In genomic region chr11:50161578-50162304, GRCm38 (mm10) we compare ENCODE assay signal across 8 mouse cellular contexts. TPM values are rescaled to one million over a fixed set of nuclear protein-coding genes. Genes with fewer than 3 reads are reported as not detected.
DNase-seq lines count a peak whose midpoint lies in the region; ATAC-seq and TF ChIP-seq lines count a peak whose summit lies in the region.

No protein-coding gene starts in this region.

- 65% methylated on average over 10 of the region's 10 CpGs for WGBS in kidney, embryonic 15.5 days

- H3K79me2 ChIP-seq in CH12.LX (replicated peaks; ENCODE audit: control insufficient read depth, extremely low read depth, insufficient read depth, poor library complexity, severe bottlenecking), result no peaks in the 10 kb centered on the region

- in situ Hi-C loops in CH12.LX (cut with MboI; ENCODE audit: low pct_ligation_motif_present, low pct_unique_long_range_greater_than_20kb, low sequenced_read_pairs), result loop anchor here (5.0 kb wide), 1 partner anchor 66 kb away; no protein-coding TSS in a partner anchor

- H3K4me1 ChIP-seq in CH12.LX (ENCODE audit: control insufficient read depth in 1 of 2, insufficient read depth in 2 of 2), result peaks cover 15 to 42% of the 10 kb centered on the region in 2 experiments
- H3K4me1 ChIP-seq in kidney, embryonic 15.5 days, result peaks cover 4% of the 10 kb centered on the region; the same call in 1 of the 2 replicates

- ATAC-seq in kidney, embryonic 15.5 days (replicated peaks; ENCODE audit: low FRiP score), result no peak

- no peak overlapping the region for H3K9ac ChIP-seq in CH12.LX (ENCODE audit: insufficient read depth, low read depth)
- H3K9ac ChIP-seq in kidney, embryonic 15.5 days, result no peak overlapping the region

- peaks cover 33 to 84% of the 10 kb centered on the region in 2 experiments for H3K36me3 ChIP-seq in CH12.LX (replicated peaks in 1 of 2; ENCODE audit: control insufficient read depth in 1 of 2, insufficient read depth in 1 of 2, low read length in 1 of 2)
- peaks cover 83% of the 10 kb centered on the region for H3K36me3 ChIP-seq in kidney, embryonic 15.5 days

- no peaks in the 10 kb centered on the region for H3K27me3 ChIP-seq in CH12.LX (replicated peaks)
- H3K27me3 ChIP-seq in kidney, embryonic 15.5 days, result no peaks in the 10 kb centered on the region

- peak overlapping the region; percentile 70 for H3K27ac ChIP-seq in CH12.LX (ENCODE audit: insufficient read depth, low read depth)
- H3K27ac ChIP-seq in kidney, embryonic 15.5 days, result 0 out of 2 replicates have a peak overlapping the region, but pooled peaks have one; percentile 6

- TF ChIP-seq POLR2A in CH12.LX (IDR thresholded peaks at IDR 0.05; ENCODE audit: low read depth, low read length), result no peak; the same call in 1 of the 2 replicates

- no peaks in the 10 kb centered on the region for H3K9me3 ChIP-seq in CH12.LX (replicated peaks; ENCODE audit: low read length)
- H3K9me3 ChIP-seq in kidney, embryonic 15.5 days (replicated peaks), result no peaks in the 10 kb centered on the region

- H3K4me3 ChIP-seq in CH12.LX (replicated peaks in 1 of 3; ENCODE audit: low read depth in 2 of 3, low read length in 2 of 3, poor library complexity in 1 of 3), result peak overlapping the region in 2 of 3 experiments; percentile 2 to 11
- no peak overlapping the region for H3K4me3 ChIP-seq in kidney, embryonic 15.5 days (replicated peaks)

- intact Hi-C loops in gastrocnemius, postnatal 14 days (cut with DNase I; ENCODE audit: low total_unique reads), result loop anchor here (5.0 kb wide), 1 partner anchor 71 kb away; no protein-coding TSS in a partner anchor

- TF ChIP-seq RAD21 in CH12.LX (IDR thresholded peaks at IDR 0.05; ENCODE audit: low read depth, low read length), result peak; percentile 83

- dilution Hi-C loops in CH12.LX (cut with MboI; ENCODE audit: extremely low pct_ligation_motif_present, extremely low pct_unique_long_range_greater_than_20kb, low sequenced_read_pairs), result no loop called here

- peak; percentile 92 for DNase-seq in CH12.LX (ENCODE audit: extremely low read depth)
- DNase-seq in WW6 (ENCODE audit: low read depth, low spot score), result peak; percentile 52
- DNase-seq in cerebellum, postnatal 36 days, result peak; percentile 62 to 66
- peak; percentile 53 for DNase-seq in gastrocnemius, postnatal 14 days
- DNase-seq in lung, postnatal 14 days, result peak; percentile 70
- DNase-seq in ovary, postnatal 14 days (ENCODE audit: low spot score), result peak; percentile 46
- peak; percentile 43 to 59 for DNase-seq in urinary bladder, postnatal 4 days (ENCODE audit: low spot score in 2 of 2)

- 0 out of 2 replicates have a peak overlapping the region, but pooled peaks have one; percentile 1 for H3K4me2 ChIP-seq in CH12.LX (ENCODE audit: insufficient read depth, low read depth, poor library complexity, severe bottlenecking)
- no peak overlapping the region for H3K4me2 ChIP-seq in kidney, embryonic 15.5 days

- TF ChIP-seq CTCF in CH12.LX (conservative IDR thresholded peaks at IDR 0.05 in 1 of 2, IDR thresholded peaks at IDR 0.05 in 1 of 2; ENCODE audit: low read depth in 2 of 2, low read length in 2 of 2), result peak; percentile 97 to 98

- TF ChIP-seq EP300 in CH12.LX (IDR thresholded peaks at IDR 0.05; ENCODE audit: low read length), result no peak

TF ChIP-seq in CH12.LX, 34 proteins besides CTCF, POLR2A, EP300 and RAD21:
- TF ChIP-seq ELF1 (IDR thresholded peaks at IDR 0.05; ENCODE audit: low read depth, low read length), result peak; percentile 26; the same call in 1 of the 2 replicates
- TF ChIP-seq NRF1 (IDR thresholded peaks at IDR 0.05; ENCODE audit: low read depth, low read length), result no peak
- TF ChIP-seq UBTF (IDR thresholded peaks at IDR 0.05; ENCODE audit: low read depth, low read length), result no peak
- TF ChIP-seq USF2 (conservative IDR thresholded peaks at IDR 0.05; ENCODE audit: low read depth, low read length), result no peak
- no peak for TF ChIP-seq IRF4 (IDR thresholded peaks at IDR 0.05; ENCODE audit: low read depth, low read length)
- peak; percentile 45; the same call in 1 of the 2 replicates for TF ChIP-seq TCF12 (IDR thresholded peaks at IDR 0.05; ENCODE audit: low read depth, low read length)
- 0 out of 2 replicates have a peak, but pooled peaks have one; percentile 49 for TF ChIP-seq NELFE (IDR thresholded peaks at IDR 0.05; ENCODE audit: low read depth, low read length)
- TF ChIP-seq SMC3 (IDR thresholded peaks at IDR 0.05; ENCODE audit: low read depth, low read length), result peak; percentile 97
- peak; percentile 56; the same call in 1 of the 2 replicates for TF ChIP-seq MYC (IDR thresholded peaks at IDR 0.05; ENCODE audit: low read depth, low read length)
- no peak for TF ChIP-seq USF1 (IDR thresholded peaks at IDR 0.05; ENCODE audit: low read depth, low read length)
- peak; percentile 40; the same call in 1 of the 2 replicates for TF ChIP-seq ZC3H11A (IDR thresholded peaks at IDR 0.05; ENCODE audit: low read depth, low read length)
- 0 out of 2 replicates have a peak, but pooled peaks have one; percentile 52 for TF ChIP-seq MAZ (IDR thresholded peaks at IDR 0.05; ENCODE audit: low read depth, low read length)
- TF ChIP-seq MEF2A (IDR thresholded peaks at IDR 0.05; ENCODE audit: borderline replicate concordance, low read depth, low read length), result peak; percentile 22; the same call in 1 of the 2 replicates

RNA-seq across cellular contexts. Expression of gene Mrnip, which starts 12.5 kb away (rescaled TPM):
- 30.4 and 36.7 TPM in 2 replicates for total RNA-seq in CH12.LX (2012; rRNA removed)
- 26.7 and 29.7 TPM in 2 replicates for total RNA-seq in CH12.LX (2014; rRNA removed)
- polyA plus RNA-seq in CH12.LX (2012; ENCODE audit: insufficient read length, low read depth), result 22.5 and 22.8 TPM in 2 replicates
- 1 to 10 TPM; 5.0 to 5.4 TPM for total RNA-seq in gastrocnemius, postnatal 14 days (2021)
- 19.3 and 20.0 TPM in 2 replicates for polyA plus RNA-seq in kidney, embryonic 15.5 days (2015; fragmentation: Nextera tagmentation; extraction: Ambion mirVana)

RNA-seq across cellular contexts. Expression of gene Tbc1d9b, which starts 30.5 kb away (rescaled TPM):
- 23.1 and 27.9 TPM in 2 replicates for total RNA-seq in CH12.LX (2012; rRNA removed)
- total RNA-seq in CH12.LX (2014; rRNA removed), result 12.8 and 14.1 TPM in 2 replicates
- polyA plus RNA-seq in CH12.LX (2012; ENCODE audit: insufficient read length, low read depth), result 26.7 and 28.6 TPM in 2 replicates
- 10 to 100 TPM; 22.7 to 23.4 TPM for total RNA-seq in gastrocnemius, postnatal 14 days (2021)
- polyA plus RNA-seq in kidney, embryonic 15.5 days (2015; fragmentation: Nextera tagmentation; extraction: Ambion mirVana), result 40.0 and 42.9 TPM in 2 replicates

RNA-seq across cellular contexts. Expression of gene Sqstm1, which starts 48.9 kb away (rescaled TPM):
- 311 and 456 TPM in 2 replicates for total RNA-seq in CH12.LX (2012; rRNA removed)
- 198 and 202 TPM in 2 replicates for total RNA-seq in CH12.LX (2014; rRNA removed)
- 579 and 599 TPM in 2 replicates for polyA plus RNA-seq in CH12.LX (2012; ENCODE audit: insufficient read length, low read depth)
- total RNA-seq in gastrocnemius, postnatal 14 days (2021), result 100 to 1,000 TPM; 217 to 261 TPM
- 233 and 259 TPM in 2 replicates for polyA plus RNA-seq in kidney, embryonic 15.5 days (2015; fragmentation: Nextera tagmentation; extraction: Ambion mirVana)

RNA-seq across cellular contexts. Expression of gene Mgat4b, which starts 48.9 kb away (rescaled TPM):
- total RNA-seq in CH12.LX (2012; rRNA removed), result 12.8 and 16.2 TPM in 2 replicates
- 4.2 and 4.6 TPM in 2 replicates for total RNA-seq in CH12.LX (2014; rRNA removed)
- 27.2 and 27.4 TPM in 2 replicates for polyA plus RNA-seq in CH12.LX (2012; ENCODE audit: insufficient read length, low read depth)
- 10 to 100 TPM; 24.8 to 25.5 TPM for total RNA-seq in gastrocnemius, postnatal 14 days (2021)
- polyA plus RNA-seq in kidney, embryonic 15.5 days (2015; fragmentation: Nextera tagmentation; extraction: Ambion mirVana), result 37.3 and 37.5 TPM in 2 replicates

Comparison
In these comparisons a context has a peak if more than half of its experiments do, and no peak if none do; other contexts are left out.
1. RNA of gene Mrnip, which starts 12.5 kb away (total RNA-seq): 26.7 to 36.7 TPM in CH12.LX; 5.0 to 5.4 TPM in gastrocnemius, postnatal 14 days; every median in the first group is over 4 times any median in the second.
2. Peak in every context shown above with its lines, with median percentiles within 50 percentile points of each other: DNase-seq.